Mouse (Mus musculus) intestine, postnatal 0 days (tissue): ENCODE data around the gene Pof1b. TPM values are rescaled to one million over a fixed set of nuclear protein-coding genes. Genes with fewer than 3 reads are reported as not detected.

Source experiments
- ATAC-seq: fragments of 200-750 bp; cut with Nextera tagmentation; 2 replicates; pipeline ENCODE4 v1.8.0; 2017; ENCODE audit warnings: mild to moderate bottlenecking, moderate TSS enrichment, moderate library complexity
- H3K27ac ChIP-seq: fragments of 300-500 bp; sonication (generic); 2 replicates; pipeline ENCODE4 v1.5.1; 2014; ENCODE audit warnings: mild to moderate bottlenecking, low read depth, low read length, moderate library complexity
- H3K27me3 ChIP-seq: fragments of 300-500 bp; sonication (generic); replicated peaks from 2 replicates; pipeline ENCODE4 v1.6.1; 2014; ENCODE audit warnings: low read length, mixed read lengths; ENCODE audit not compliant: control insufficient read depth, insufficient read depth
- H3K36me3 ChIP-seq: fragments of 300-500 bp; sonication (generic); 2 replicates; pipeline ENCODE4 v1.6.1; 2014; ENCODE audit warnings: mild to moderate bottlenecking, moderate library complexity; ENCODE audit not compliant: control insufficient read depth, insufficient read depth
- H3K4me1 ChIP-seq: fragments of 300-500 bp; sonication (generic); replicated peaks from 2 replicates; pipeline ENCODE4 v1.6.1; 2014; ENCODE audit warnings: antibody characterized with exemption, low read length, mixed read lengths; ENCODE audit not compliant: control insufficient read depth, insufficient read depth
- H3K4me2 ChIP-seq: fragments of 300-500 bp; sonication (generic); replicated peaks from 2 replicates; pipeline ENCODE4 v1.6.1; 2014; ENCODE audit warnings: low read depth, mild to moderate bottlenecking, moderate library complexity
- H3K4me3 ChIP-seq: fragments of 300-500 bp; sonication (generic); 2 replicates; pipeline ENCODE4 v1.5.1; 2014; ENCODE audit warnings: low read depth, low read length
- H3K9ac ChIP-seq: fragments of 300-500 bp; sonication (generic); 2 replicates; pipeline ENCODE4 v1.6.1; 2014; ENCODE audit warnings: mild to moderate bottlenecking, low read depth, low read length
- H3K9me3 ChIP-seq: fragments of 300-500 bp; sonication (generic); 2 replicates; pipeline ENCODE4 v1.6.1; 2016; ENCODE audit warnings: mixed run types; ENCODE audit not compliant: control insufficient read depth
- CTCF ChIP-seq: sonication (generic); IDR thresholded peaks from 2 replicates; pipeline ENCODE4 v1.5.1; 2016; ENCODE audit warnings: low read depth, mild to moderate bottlenecking, control low read depth, antibody characterized with exemption, moderate library complexity
- WGBS: fragments of 180-500 bp; shearing (Covaris S2); extraction: QIAGEN DNeasy Blood & Tissue Kit; methylation state at CpG from one replicate; pipeline ENCODE4 v1.1.7; 2014; 5-methylcytosine and 5-hydroxymethylcytosine counted together
- polyA plus RNA-seq: library from polyadenylated mRNA; unstranded; fragments of >200 nt; fragmentation: Nextera tagmentation; extraction: Ambion mirVana; gene quantifications from 2 replicates; pipeline ENCODE4 v1.2.1, GENCODE M21; 2015

Pof1b gene
- 6.6 and 7.4 TPM in 2 replicates for polyA plus RNA-seq

GRCm38 (mm10) chrX:112698508-112698907 is at the start of gene Pof1b:
Pof1b (minus strand) TSS chrX:112698651.
- Histone ChIP-seq H3K4me2 (peak within 1 kb of the TSS; percentile 52), H3K27ac (peak within 1 kb of the TSS; percentile 41; the same call in 1 of the 2 replicates), H3K36me3 (no peaks in the 10 kb centered on the region), H3K4me1 (no peaks in the 10 kb centered on the region), H3K27me3 (no peaks in the 10 kb centered on the region), H3K4me3 (peak within 1 kb of the TSS; percentile 39), H3K9me3 (no peaks in the 10 kb centered on the region), H3K9ac (0 out of 2 replicates have a peak within 1 kb of the TSS, but pooled peaks have one; percentile 22)
- TF ChIP-seq CTCF: no peak
- 51% methylated on average over 5 of the region's 5 CpGs for WGBS
- ATAC-seq: peak; percentile 85

GRCm38 (mm10) chrX:112716587-112716986 is 18.1 kb upstream of the Pof1b start:
- Histone ChIP-seq H3K27ac (no peak overlapping the region), H3K4me2 (no peak overlapping the region), H3K36me3 (no peaks in the 10 kb centered on the region), H3K4me1 (no peaks in the 10 kb centered on the region), H3K27me3 (no peaks in the 10 kb centered on the region), H3K9ac (no peak overlapping the region), H3K4me3 (no peak overlapping the region), H3K9me3 (no peaks in the 10 kb centered on the region)
- no peak for TF ChIP-seq CTCF
- peak; percentile 57; the same call in 1 of the 2 replicates for ATAC-seq

- whole genome bisulfite sequencing: 52% methylated on average over 1 of the region's 1 CpGs
- H3K4me1 ChIP-seq: no peaks in the 10 kb centered on the region
- peak; percentile 66 for ATAC-seq
- no peak for TF ChIP-seq CTCF
- no peak overlapping the region for H3K4me3 ChIP-seq
- H3K9ac ChIP-seq: no peak overlapping the region
- H3K27ac ChIP-seq: no peak overlapping the region
- H3K36me3 ChIP-seq: no peaks in the 10 kb centered on the region
- H3K27me3 ChIP-seq: no peaks in the 10 kb centered on the region
- H3K4me2 ChIP-seq: no peak overlapping the region; the same call in 1 of the 2 replicates
- H3K9me3 ChIP-seq: no peaks in the 10 kb centered on the region
These were observed 4.1 kb downstream of the Pof1b start for GRCm38 (mm10) chrX:112694392-112694791.

- WGBS: 52% methylated on average over 5 of the region's 5 CpGs
- ATAC-seq: no peak
These were observed 17.8 kb downstream of the Pof1b start for GRCm38 (mm10) chrX:112680605-112681004.

GRCm38 (mm10) chrX:112675525-112675924 is 22.9 kb downstream of the Pof1b start:
- Histone ChIP-seq H3K4me3 (no peak overlapping the region), H3K9me3 (no peaks in the 10 kb centered on the region), H3K36me3 (no peaks in the 10 kb centered on the region), H3K27me3 (no peaks in the 10 kb centered on the region), H3K4me2 (no peak overlapping the region), H3K4me1 (no peaks in the 10 kb centered on the region), H3K9ac (no peak overlapping the region), H3K27ac (no peak overlapping the region)
- 45% methylated on average over 1 of the region's 1 CpGs for WGBS
- TF ChIP-seq CTCF: no peak
- ATAC-seq: no peak

More at GRCm38 (mm10) chrX:112680605-112681004, 17.8 kb downstream of the Pof1b start:
- H3K36me3 ChIP-seq: no peaks in the 10 kb centered on the region
- no peak overlapping the region for H3K9ac ChIP-seq
- H3K27me3 ChIP-seq: no peaks in the 10 kb centered on the region
- H3K9me3 ChIP-seq: no peaks in the 10 kb centered on the region
- H3K4me3 ChIP-seq: no peak overlapping the region
- H3K4me1 ChIP-seq: no peaks in the 10 kb centered on the region
- H3K4me2 ChIP-seq: no peak overlapping the region
- no peak overlapping the region for H3K27ac ChIP-seq
- TF ChIP-seq CTCF: no peak

GRCm38 (mm10) chrX:112601306-112602120 is 96.9 kb downstream of the Pof1b start:
- peak overlapping the region; percentile 75 for H3K4me2 ChIP-seq
- H3K9me3 ChIP-seq: no peaks in the 10 kb centered on the region
- WGBS: 25% methylated on average over 70 of the region's 81 CpGs
- no peaks in the 10 kb centered on the region for H3K4me1 ChIP-seq
- ATAC-seq: peak; percentile 51
- H3K27ac ChIP-seq: peak overlapping the region; percentile 54; the same call in 1 of the 2 replicates
- no peak for TF ChIP-seq CTCF
- peak overlapping the region; percentile 54 for H3K9ac ChIP-seq
- H3K27me3 ChIP-seq: no peaks in the 10 kb centered on the region
- H3K36me3 ChIP-seq: no peaks in the 10 kb centered on the region
- peak overlapping the region; percentile 60 for H3K4me3 ChIP-seq
